Mouse (Mus musculus) intestine, embryonic 16.5 days (tissue): ENCODE results near the gene Zfp324. TPM values are rescaled to one million over a fixed set of nuclear protein-coding genes. Genes with fewer than 3 reads are reported as not detected.
"Not testable (repeated sequence)": the region's sequence is repeated elsewhere in the genome, so short reads cannot be mapped to it uniquely, and the experiment has no call there.

Source experiments
- ATAC-seq: fragments of 200-750 bp; cut with Nextera tagmentation; 2 replicates; pipeline ENCODE4 v1.8.0; 2017; ENCODE audit warnings: moderate TSS enrichment, moderate library complexity
- H3K27ac ChIP-seq: fragments of 300-500 bp; sonication (generic); 2 replicates; pipeline ENCODE4 v1.5.1; 2014; ENCODE audit warnings: mild to moderate bottlenecking, low read length
- H3K27me3 ChIP-seq: fragments of 300-500 bp; sonication (generic); replicated peaks from 2 replicates; pipeline ENCODE4 v1.6.1; 2014; ENCODE audit warnings: low read length, control low read depth, mixed read lengths; ENCODE audit not compliant: control insufficient read depth, insufficient read depth
- H3K36me3 ChIP-seq: fragments of 300-500 bp; sonication (generic); 2 replicates; pipeline ENCODE4 v1.6.1; 2014; ENCODE audit warnings: low read length, control low read depth; ENCODE audit not compliant: control insufficient read depth, insufficient read depth
- H3K4me1 ChIP-seq: fragments of 300-500 bp; sonication (generic); 2 replicates; pipeline ENCODE4 v1.6.1; 2014; ENCODE audit warnings: low read length, control low read depth, mixed read lengths; ENCODE audit not compliant: control insufficient read depth, insufficient read depth
- H3K4me2 ChIP-seq: fragments of 300-500 bp; sonication (generic); 2 replicates; pipeline ENCODE4 v1.6.1; 2014; ENCODE audit warnings: low read depth, low read length, control low read depth
- H3K4me3 ChIP-seq: fragments of 300-500 bp; sonication (generic); 2 replicates; pipeline ENCODE4 v1.5.1; 2014; ENCODE audit warnings: mild to moderate bottlenecking, low read length
- H3K9ac ChIP-seq: fragments of 300-500 bp; sonication (generic); 2 replicates; pipeline ENCODE4 v1.6.1; 2014; ENCODE audit warnings: low read depth, low read length
- H3K9me3 ChIP-seq: fragments of 300-500 bp; sonication (generic); 2 replicates; pipeline ENCODE4 v1.6.1; 2016; ENCODE audit warnings: low read length, control low read depth; ENCODE audit not compliant: control insufficient read depth
- WGBS: fragments of 180-500 bp; shearing (Covaris S2); extraction: QIAGEN DNeasy Blood & Tissue Kit; methylation state at CpG from one replicate; pipeline ENCODE4 v1.1.7; 2014; 5-methylcytosine and 5-hydroxymethylcytosine counted together
- polyA plus RNA-seq: library from polyadenylated mRNA; unstranded; fragments of >200 nt; fragmentation: Nextera tagmentation; extraction: Ambion mirVana; gene quantifications from 2 replicates; pipeline ENCODE4 v1.2.1, GENCODE M21; 2015

The Zfp324 gene
- polyA plus RNA-seq, 1 experiment from 2014 or later: 7.8 TPM

GRCm38 (mm10) chr7:12933615-12934140 lies 32.0 kb upstream of the Zfp324 start:
- Histone ChIP-seq H3K27ac (no peak overlapping the region), H3K36me3 (no peaks in the 10 kb centered on the region), H3K4me3 (no peak overlapping the region), H3K4me2 (no peak overlapping the region), H3K27me3 (no peaks in the 10 kb centered on the region), H3K9ac (no peak overlapping the region), H3K9me3 (no peaks in the 10 kb centered on the region), H3K4me1 (no peaks in the 10 kb centered on the region)
- 71% methylated on average over 4 of the region's 4 CpGs for WGBS
- ATAC-seq: no peak

GRCm38 (mm10) chr7:12934808-12935207 lies 30.8 kb upstream of the Zfp324 start:
- no peaks in the 10 kb centered on the region for H3K27me3 ChIP-seq

GRCm38 (mm10) chr7:12937254-12937803 lies 28.3 kb upstream of the Zfp324 start:
- H3K27ac ChIP-seq, H3K9ac ChIP-seq, ATAC-seq, H3K4me1 ChIP-seq, H3K4me2 ChIP-seq, H3K27me3 ChIP-seq, H3K4me3 ChIP-seq, H3K9me3 ChIP-seq, H3K36me3 ChIP-seq: not testable (repeated sequence)
- 79% methylated on average over 3 of the region's 4 CpGs for WGBS

More at GRCm38 (mm10) chr7:12934808-12935207, 30.8 kb upstream of the Zfp324 start:
- no peaks in the 10 kb centered on the region for H3K4me1 ChIP-seq
- H3K4me2 ChIP-seq: no peak overlapping the region
- H3K27ac ChIP-seq: no peak overlapping the region
- H3K4me3 ChIP-seq: no peak overlapping the region
- H3K36me3 ChIP-seq: no peaks in the 10 kb centered on the region
- H3K9me3 ChIP-seq: no peaks in the 10 kb centered on the region
- 79% methylated on average over 3 of the region's 3 CpGs for WGBS
- no peak overlapping the region for H3K9ac ChIP-seq
- ATAC-seq: no peak

GRCm38 (mm10) chr7:12940599-12940998 lies 25.0 kb upstream of the Zfp324 start:
- no peak overlapping the region for H3K4me3 ChIP-seq
- ATAC-seq: no peak
- H3K9me3 ChIP-seq: no peaks in the 10 kb centered on the region
- no peaks in the 10 kb centered on the region for H3K27me3 ChIP-seq
- 90% methylated on average over 4 of the region's 4 CpGs for WGBS
- no peak overlapping the region for H3K4me2 ChIP-seq
- H3K36me3 ChIP-seq: no peaks in the 10 kb centered on the region
- no peak overlapping the region for H3K9ac ChIP-seq
- no peak overlapping the region for H3K27ac ChIP-seq
- H3K4me1 ChIP-seq: no peaks in the 10 kb centered on the region

GRCm38 (mm10) chr7:12943488-12943887 lies 22.1 kb upstream of the Zfp324 start:
- no peaks in the 10 kb centered on the region for H3K9me3 ChIP-seq
- no peak for ATAC-seq
- H3K4me3 ChIP-seq: no peak overlapping the region
- H3K27me3 ChIP-seq: no peaks in the 10 kb centered on the region
- no peak overlapping the region for H3K9ac ChIP-seq
- no peak overlapping the region for H3K4me2 ChIP-seq
- no peak overlapping the region for H3K27ac ChIP-seq
- H3K36me3 ChIP-seq: no peaks in the 10 kb centered on the region
- no peaks in the 10 kb centered on the region for H3K4me1 ChIP-seq

- H3K36me3 ChIP-seq: no peaks in the 10 kb centered on the region
- H3K27me3 ChIP-seq: no peaks in the 10 kb centered on the region
- peak overlapping the region; percentile 77 for H3K9ac ChIP-seq
- H3K27ac ChIP-seq: peak overlapping the region; percentile 89
- peak overlapping the region; percentile 52 for H3K4me3 ChIP-seq
- H3K4me1 ChIP-seq: peaks cover 10% of the 10 kb centered on the region
- no peaks in the 10 kb centered on the region for H3K9me3 ChIP-seq
- ATAC-seq: peak; percentile 98
- WGBS: 8% methylated on average over 35 of the region's 35 CpGs
- H3K4me2 ChIP-seq: peak overlapping the region; percentile 88
Measured at GRCm38 (mm10) chr7:12949032-12949871, 16.4 kb upstream of the Zfp324 start.

- WGBS: 4% methylated on average over 16 of the region's 16 CpGs
- Histone ChIP-seq H3K27me3 (no peaks in the 10 kb centered on the region), H3K9ac (peak overlapping the region; percentile 77), H3K9me3 (no peaks in the 10 kb centered on the region), H3K4me1 (peaks cover 10% of the 10 kb centered on the region), H3K4me3 (peak overlapping the region; percentile 52), H3K4me2 (peak overlapping the region; percentile 88), H3K36me3 (no peaks in the 10 kb centered on the region), H3K27ac (peak overlapping the region; percentile 89)
- ATAC-seq: peak; percentile 78
Measured at GRCm38 (mm10) chr7:12949872-12950229, 15.8 kb upstream of the Zfp324 start.

- ATAC-seq: no peak
Measured at GRCm38 (mm10) chr7:12954896-12955295, 10.7 kb upstream of the Zfp324 start.

GRCm38 (mm10) chr7:12957511-12957910 lies 8.1 kb upstream of the Zfp324 start:
- Histone ChIP-seq H3K9me3 (no peaks in the 10 kb centered on the region), H3K36me3 (no peaks in the 10 kb centered on the region), H3K9ac (no peak overlapping the region), H3K27ac (no peak overlapping the region), H3K4me3 (no peak overlapping the region), H3K4me1 (no peaks in the 10 kb centered on the region), H3K27me3 (no peaks in the 10 kb centered on the region), H3K4me2 (no peak overlapping the region)
- 78% methylated on average over 5 of the region's 5 CpGs for WGBS
- no peak for ATAC-seq

More at GRCm38 (mm10) chr7:12954896-12955295, 10.7 kb upstream of the Zfp324 start:
- Histone ChIP-seq H3K9me3 (no peaks in the 10 kb centered on the region), H3K9ac (no peak overlapping the region), H3K36me3 (no peaks in the 10 kb centered on the region), H3K4me3 (no peak overlapping the region), H3K4me1 (peaks cover 6% of the 10 kb centered on the region), H3K4me2 (no peak overlapping the region), H3K27me3 (no peaks in the 10 kb centered on the region), H3K27ac (no peak overlapping the region)
- 46% methylated on average over 3 of the region's 3 CpGs for WGBS
